Mouse (Mus musculus): Measurements from ENCODE around the gene Ano2.

DNA sequence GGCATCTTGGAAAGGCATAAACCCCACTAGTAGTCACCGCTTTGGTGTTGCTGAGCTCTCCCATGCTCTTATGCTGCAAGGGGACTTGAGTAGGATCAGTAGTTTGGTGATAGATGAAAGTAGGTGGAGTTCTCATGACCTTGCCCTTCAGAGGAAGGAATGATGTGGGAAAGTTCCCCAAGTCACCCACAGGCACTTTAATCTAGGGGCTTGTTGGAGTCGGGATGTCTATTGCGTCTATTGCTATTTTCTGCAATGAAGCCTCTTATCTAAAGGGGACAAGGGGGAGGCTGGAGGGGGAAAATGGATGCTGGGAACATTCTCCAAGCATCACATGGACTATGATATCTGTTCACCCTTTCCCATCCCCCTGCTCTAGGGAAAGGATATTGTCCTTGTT lies 235.6 kb downstream of the Ano2 start:
- TF ChIP-seq POLR2A (IDR thresholded peaks at IDR 0.05; ENCODE audit: control insufficient read depth, extremely low read depth, insufficient read depth, low read length, poor library complexity), result no peak
- TF ChIP-seq CTCF (IDR thresholded peaks at IDR 0.05; ENCODE audit: borderline replicate concordance, control insufficient read depth, extremely low read depth, insufficient read depth, low read length, poor library complexity), result no peak

All from thymus, adult 2 months (tissue).